Mouse (Mus musculus) neural tube, embryonic 11.5 days (tissue): ENCODE results near the gene Urad. TPM values are rescaled to one million over a fixed set of nuclear protein-coding genes. Genes with fewer than 3 reads are reported as not detected.

ENCODE experiments used
- ATAC-seq: fragments of 200-750 bp; cut with Nextera tagmentation; 2 replicates; pipeline ENCODE4 v1.8.0; 2017; ENCODE audit warnings: moderate number of reproducible peaks, mild to moderate bottlenecking, moderate TSS enrichment, moderate library complexity; ENCODE audit not compliant: insufficient read depth, low FRiP score, low TSS enrichment
- DNase-seq: peaks from one replicate; pipeline ENCODE4 v3.0.0-alpha.2; 2015; ENCODE audit warnings: low spot score
- H3K27ac ChIP-seq: fragments of 300-500 bp; sonication (generic); 2 replicates; pipeline ENCODE4 v1.5.1; 2014; ENCODE audit warnings: low read depth, mild to moderate bottlenecking, low read length
- H3K27me3 ChIP-seq: fragments of 300-500 bp; sonication (generic); 2 replicates; pipeline ENCODE4 v1.6.1; 2014; ENCODE audit warnings: mild to moderate bottlenecking, low read length, mixed read lengths; ENCODE audit not compliant: control insufficient read depth, insufficient read depth
- H3K36me3 ChIP-seq: fragments of 300-500 bp; sonication (generic); 2 replicates; pipeline ENCODE4 v1.6.1; 2014; ENCODE audit warnings: mild to moderate bottlenecking, low read length, moderate library complexity, mixed read lengths; ENCODE audit not compliant: control insufficient read depth, insufficient read depth
- H3K4me1 ChIP-seq: fragments of 300-500 bp; sonication (generic); 2 replicates; pipeline ENCODE4 v1.6.1; 2014; ENCODE audit warnings: low read length, mixed read lengths; ENCODE audit not compliant: control insufficient read depth, insufficient read depth
- H3K4me2 ChIP-seq: fragments of 300-500 bp; sonication (generic); 2 replicates; pipeline ENCODE4 v1.6.1; 2014; ENCODE audit warnings: low read depth, mild to moderate bottlenecking, moderate library complexity
- H3K4me3 ChIP-seq: fragments of 300-500 bp; sonication (generic); 2 replicates; pipeline ENCODE4 v1.5.1; 2014; ENCODE audit warnings: low read depth, low read length
- H3K9ac ChIP-seq: fragments of 300-500 bp; sonication (generic); 2 replicates; pipeline ENCODE4 v1.6.1; 2014; ENCODE audit warnings: mild to moderate bottlenecking, low read length
- H3K9me3 ChIP-seq: fragments of 300-500 bp; sonication (generic); 2 replicates; pipeline ENCODE4 v1.6.1; 2016; ENCODE audit warnings: low read length; ENCODE audit not compliant: control insufficient read depth
- WGBS: fragments of 180-500 bp; shearing (Covaris S2); extraction: QIAGEN DNeasy Blood & Tissue Kit; methylation state at CpG from one replicate; pipeline ENCODE4 v1.1.7; 2014; 5-methylcytosine and 5-hydroxymethylcytosine counted together
- microRNA-seq: library from miRNA; unstranded; fragments of <30 nt; microRNA quantifications from one replicate; pipeline ENCODE4, GENCODE M21; 2016
- polyA plus RNA-seq: library from polyadenylated mRNA; unstranded; fragments of >200 nt; fragmentation: Nextera tagmentation; extraction: Ambion mirVana; gene quantifications from 2 replicates; pipeline ENCODE4 v1.2.1, GENCODE M21; 2014

Gene Urad
- polyA plus RNA-seq, 1 experiment from 2014 or later, result not detected

DNA sequence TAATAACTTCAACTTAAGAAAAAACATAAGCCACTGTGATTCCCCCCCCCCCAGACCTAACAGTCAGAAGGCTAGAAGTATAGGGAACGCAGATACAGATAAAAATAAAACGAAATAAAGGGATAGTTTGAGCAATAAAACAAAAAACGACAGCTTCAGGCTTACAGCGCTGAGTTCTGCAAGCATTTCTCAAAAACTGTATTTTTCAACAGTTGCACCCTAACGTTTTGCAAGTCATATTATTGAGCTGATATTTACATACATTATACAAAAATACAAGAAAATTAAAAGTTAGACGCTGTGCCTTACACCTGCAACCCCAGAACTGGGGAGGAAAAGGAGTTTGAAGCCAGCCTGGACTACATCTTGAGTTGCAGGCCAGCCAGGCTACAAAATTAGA lies 52.9 kb downstream of the Urad start:
- H3K4me1 ChIP-seq, result no peaks in the 10 kb centered on the region
- WGBS, result 4% methylated on average over 6 of the region's 6 CpGs
- ATAC-seq (no peak), DNase-seq (no peak)
- peaks cover 89% of the 10 kb centered on the region for H3K27me3 ChIP-seq
- H3K9me3 ChIP-seq, result no peaks in the 10 kb centered on the region
- H3K27ac ChIP-seq, result no peak overlapping the region
- no peak overlapping the region for H3K4me2 ChIP-seq
- no peak overlapping the region for H3K9ac ChIP-seq
- no peak overlapping the region for H3K4me3 ChIP-seq
- no peaks in the 10 kb centered on the region for H3K36me3 ChIP-seq

DNA sequence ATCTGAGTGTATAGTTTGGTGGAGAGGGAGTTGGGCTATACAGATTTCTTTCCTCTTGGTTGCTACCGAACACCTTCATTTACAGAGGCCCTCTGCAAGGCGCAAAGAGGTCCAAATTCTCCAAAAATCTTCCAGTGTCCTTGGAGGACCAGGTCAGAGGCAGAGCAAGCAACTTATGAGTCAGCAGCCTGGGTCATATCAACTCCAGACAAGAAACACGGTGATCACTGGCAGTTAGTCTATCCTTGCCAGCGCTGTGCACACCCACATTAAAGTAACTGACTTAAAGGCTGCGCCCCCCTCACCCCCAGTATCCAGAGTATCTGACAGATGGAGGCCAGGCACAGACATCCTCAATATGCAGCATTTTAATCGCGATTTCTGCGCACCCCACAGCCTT lies 53.5 kb downstream of the Urad start:
- DNase-seq, result no peak
- WGBS, result 2% methylated on average over 8 of the region's 8 CpGs
- H3K9me3 ChIP-seq, result no peaks in the 10 kb centered on the region
- H3K27me3 ChIP-seq, result peaks cover 83% of the 10 kb centered on the region
- H3K4me3 ChIP-seq, result no peak overlapping the region
- no peak overlapping the region for H3K4me2 ChIP-seq
- no peaks in the 10 kb centered on the region for H3K4me1 ChIP-seq
- H3K36me3 ChIP-seq, result no peaks in the 10 kb centered on the region
- no peak for ATAC-seq
- no peak overlapping the region for H3K27ac ChIP-seq
- no peak overlapping the region for H3K9ac ChIP-seq

DNA sequence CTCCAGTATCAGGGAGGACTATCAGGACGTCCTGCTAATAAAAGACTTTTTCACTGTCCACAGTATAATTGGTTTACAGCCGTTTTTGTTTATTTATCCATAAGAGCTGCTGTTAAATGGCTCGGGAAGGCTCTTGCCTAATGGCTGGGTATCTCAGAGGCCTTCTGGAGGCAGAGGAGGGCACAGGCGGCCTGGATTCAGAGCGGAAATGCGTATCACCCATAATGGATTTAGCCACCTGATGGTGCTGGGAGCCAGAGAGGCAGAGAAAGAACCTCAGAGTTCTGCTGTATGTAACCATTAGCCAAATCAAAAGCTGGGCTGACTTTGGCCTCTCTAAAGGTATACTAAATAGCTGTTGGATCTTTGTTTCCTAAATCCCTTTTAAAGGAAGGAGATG lies 54.8 kb downstream of the Urad start:
- Histone ChIP-seq H3K9ac (no peak overlapping the region), H3K27ac (no peak overlapping the region), H3K9me3 (no peaks in the 10 kb centered on the region), H3K4me3 (no peak overlapping the region), H3K27me3 (peaks cover 72% of the 10 kb centered on the region), H3K36me3 (no peaks in the 10 kb centered on the region), H3K4me2 (no peak overlapping the region), H3K4me1 (no peaks in the 10 kb centered on the region)
- ATAC-seq (no peak), DNase-seq (no peak)
- WGBS, result 1% methylated on average over 6 of the region's 6 CpGs

Small RNA genes within 50 kb of the gene (microRNA-seq; reads per million reads assigned to microRNA genes)
- not detected for gene Mir7k

Other genes with a start within 250 kb of the Urad start
- gene Lnx2, start 245.9 kb downstream of the Urad start, polyA plus RNA-seq, result 9.8 and 10.5 TPM in 2 replicates
- 106 and 113 TPM in 2 replicates for gene Polr1d, start 245.4 kb downstream of the Urad start, polyA plus RNA-seq
- 11.3 and 12.8 TPM in 2 replicates for gene Gsx1, start 133.7 kb downstream of the Urad start, polyA plus RNA-seq
- not detected in 2 replicates for gene Pdx1, start 52.5 kb downstream of the Urad start, polyA plus RNA-seq
- not detected in 2 replicates for gene Cdx2, start 15.2 kb downstream of the Urad start, polyA plus RNA-seq
- gene Flt3, start 78.0 kb upstream of the Urad start, polyA plus RNA-seq, result 0.21 TPM in 1 of 2 replicates, not detected in the other
- gene Pan3, start 107.7 kb upstream of the Urad start, polyA plus RNA-seq, result 51.0 and 52.9 TPM in 2 replicates